Mouse (Mus musculus): ENCODE measurements around the gene Eif4g3. TPM values are rescaled to one million over a fixed set of nuclear protein-coding genes. Genes with fewer than 3 reads are reported as not detected.

Eif4g3 gene
- polyA plus RNA-seq, 1 experiment from 2014 or later, result 60.5 TPM

DNA sequence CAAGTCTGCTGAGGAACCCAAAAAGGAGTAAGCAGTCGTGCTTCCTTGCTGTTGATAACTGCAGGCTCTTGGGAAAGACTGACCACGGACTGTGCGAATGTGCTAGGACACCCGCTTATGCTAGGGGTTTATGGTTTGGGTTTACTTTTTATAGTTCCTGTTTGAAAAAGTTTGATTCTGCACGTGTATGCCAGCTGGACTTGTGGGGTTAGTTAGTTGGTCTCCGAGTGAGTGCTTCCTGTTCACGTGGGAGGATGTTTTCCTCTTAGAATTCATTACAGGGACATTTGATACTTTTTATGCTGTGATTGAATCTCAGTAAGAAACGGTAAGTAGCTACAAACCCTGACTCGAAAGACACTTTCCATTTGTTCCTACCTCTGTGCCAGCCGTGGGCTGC lies 230.8 kb downstream of the Eif4g3 start:
- Histone ChIP-seq H3K27ac (no peak overlapping the region), H3K27me3 (no peaks in the 10 kb centered on the region), H3K4me3 (replicated peaks) (no peak overlapping the region), H3K4me1 (peaks cover 20% of the 10 kb centered on the region), H3K36me3 (replicated peaks) (peaks cover 62% of the 10 kb centered on the region), H3K9ac (no peak overlapping the region), H3K9me3 (no peaks in the 10 kb centered on the region), H3K4me2 (no peak overlapping the region)
- ATAC-seq (ENCODE audit: low FRiP score), result no peak
- WGBS, result 90% methylated on average over 10 of the region's 10 CpGs

DNA sequence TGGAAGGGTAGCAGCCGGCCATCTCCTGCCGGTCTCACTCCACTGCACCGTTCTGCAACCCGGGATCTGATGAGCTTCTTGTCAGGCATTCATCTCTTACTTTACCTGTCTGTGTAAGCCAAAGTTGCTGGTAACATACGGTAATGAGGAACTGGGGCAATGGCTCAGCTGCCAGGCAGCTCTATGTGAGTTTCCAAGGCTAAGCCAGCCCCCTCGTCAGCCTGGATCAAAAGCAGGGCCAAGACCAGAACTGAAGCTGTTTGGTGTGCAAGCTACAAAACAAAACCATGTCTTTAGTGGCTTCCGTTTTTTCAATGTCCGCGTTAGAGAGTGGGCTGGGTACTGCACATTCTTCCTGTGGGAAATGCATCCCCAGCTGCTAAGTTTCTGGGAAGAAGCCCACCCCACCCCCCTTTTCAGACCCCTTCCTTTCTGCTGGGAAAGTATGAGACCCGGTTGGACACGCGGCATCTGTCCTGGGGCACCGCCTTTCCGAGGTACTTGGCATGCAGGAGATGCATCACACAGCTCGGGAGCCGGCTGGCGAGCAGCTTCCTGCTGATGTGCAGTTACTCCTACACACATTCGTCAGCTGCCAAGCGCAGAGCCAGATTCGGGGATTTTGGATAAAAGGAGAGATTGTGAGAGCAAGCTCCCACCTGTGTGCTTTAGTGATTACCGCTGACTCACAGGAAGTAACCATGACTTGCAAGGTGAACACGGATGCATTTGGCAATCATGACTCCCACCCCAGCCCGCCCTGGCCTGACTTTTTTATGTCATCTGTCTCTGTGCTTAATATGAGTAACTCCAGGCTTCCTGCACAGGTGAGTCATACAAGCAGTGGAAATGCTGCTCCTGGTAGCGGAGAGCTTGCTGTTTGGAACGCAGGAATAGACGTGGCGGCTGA lies 254.2 kb downstream of the Eif4g3 start:
- peaks cover 60% of the 10 kb centered on the region for H3K36me3 ChIP-seq (replicated peaks)
- WGBS, result 78% methylated on average over 27 of the region's 27 CpGs
- H3K9ac ChIP-seq, result no peak overlapping the region
- peaks cover 41% of the 10 kb centered on the region for H3K27me3 ChIP-seq
- ATAC-seq (ENCODE audit: low FRiP score), result no peak
- peaks cover 29% of the 10 kb centered on the region for H3K4me1 ChIP-seq
- H3K27ac ChIP-seq, result no peak overlapping the region
- no peaks in the 10 kb centered on the region for H3K9me3 ChIP-seq
- no peak overlapping the region for H3K4me3 ChIP-seq (replicated peaks)
- no peak overlapping the region for H3K4me2 ChIP-seq

DNA sequence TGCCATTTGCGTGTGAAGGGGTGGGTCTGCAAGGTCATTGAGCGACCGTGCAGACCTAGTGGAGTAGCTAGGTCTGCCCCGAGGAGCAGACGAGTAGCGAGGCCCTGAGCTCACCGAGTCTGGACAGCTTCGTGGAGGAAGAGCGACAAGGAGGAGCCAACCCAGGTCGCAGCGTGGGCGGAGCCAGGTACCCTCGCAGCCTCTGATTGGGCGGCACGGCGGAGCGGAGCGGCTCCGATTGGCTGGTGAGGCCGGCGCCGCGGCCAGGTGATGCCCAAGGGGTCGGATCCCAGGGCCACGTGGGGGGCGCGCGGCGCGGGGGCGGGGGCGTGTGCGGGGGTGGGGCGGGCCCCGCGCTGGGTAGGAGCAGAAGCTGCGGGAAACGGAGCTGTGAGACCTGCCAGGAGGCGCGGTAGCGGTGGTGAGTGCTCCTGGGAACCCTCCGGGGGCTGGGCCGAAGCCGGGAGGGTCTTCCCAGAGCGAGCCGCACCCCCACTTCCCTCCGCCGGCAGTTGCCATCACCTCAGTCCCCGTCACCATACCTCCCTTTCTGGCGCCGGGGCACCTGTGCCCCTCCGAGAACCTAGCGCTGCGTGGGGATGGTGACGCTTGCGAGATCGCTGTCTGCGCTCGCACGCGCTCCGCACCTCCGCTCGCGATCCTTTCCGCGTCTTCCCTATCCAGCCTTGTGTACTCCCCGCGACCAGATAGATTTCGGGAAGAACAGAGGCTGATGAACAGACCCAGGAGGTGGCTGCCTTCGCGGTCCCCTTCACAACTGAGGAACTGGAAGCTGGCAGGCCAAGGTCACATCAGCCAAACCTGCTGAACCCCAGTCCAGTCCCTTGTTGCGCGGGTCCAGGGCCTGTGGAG lies 257.5 kb downstream of the Eif4g3 start, which contains the start of the genes Sh2d5 and Kif17:
Sh2d5 (plus strand) TSS at position 316 of the 873 bp plus-strand sequence.
Kif17 (plus strand) TSS at position 348 of the 873 bp plus-strand sequence.
- Histone ChIP-seq H3K4me3 (replicated peaks) (peak within 1 kb of the TSS; percentile 56), H3K9me3 (no peaks in the 10 kb centered on the region), H3K9ac (peak within 1 kb of the TSS; percentile 38), H3K4me2 (peak within 1 kb of the TSS; percentile 94), H3K36me3 (replicated peaks) (peaks cover 26% of the 10 kb centered on the region), H3K4me1 (peaks cover 37% of the 10 kb centered on the region), H3K27me3 (peaks cover 74% of the 10 kb centered on the region), H3K27ac (0 out of 2 replicates have a peak within 1 kb of the TSS, but pooled peaks have one; percentile 6)
- ATAC-seq (ENCODE audit: low FRiP score), result peak; percentile 88
- 1% methylated on average over 58 of the region's 74 CpGs for WGBS

DNA sequence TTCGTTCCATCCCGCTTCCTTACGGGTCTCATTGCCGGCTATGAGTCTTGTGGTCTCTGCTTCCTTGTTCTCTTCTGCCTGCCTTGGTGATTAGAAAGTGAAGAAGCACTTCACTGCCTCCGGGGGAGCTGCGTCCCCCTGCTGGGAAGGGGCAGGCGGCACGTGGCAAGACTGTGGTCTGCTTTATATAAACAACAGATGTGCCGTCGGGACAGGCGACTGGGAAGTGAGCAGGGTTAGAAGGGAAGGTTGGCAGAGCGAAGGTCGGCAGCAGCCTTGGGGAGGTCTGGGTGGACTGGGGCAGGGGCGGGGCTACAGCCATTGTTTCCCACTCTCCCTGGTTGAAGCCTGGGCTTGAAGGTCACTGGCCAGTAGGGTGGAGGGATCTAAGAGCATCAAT lies 259.0 kb downstream of the Eif4g3 start:
- H3K4me1 ChIP-seq, result peaks cover 37% of the 10 kb centered on the region
- H3K4me3 ChIP-seq (replicated peaks), result peak overlapping the region; percentile 21
- peaks cover 11% of the 10 kb centered on the region for H3K36me3 ChIP-seq (replicated peaks)
- H3K27ac ChIP-seq, result peak overlapping the region; percentile 31; the same call in 1 of the 2 replicates
- peak overlapping the region; percentile 94 for H3K4me2 ChIP-seq
- under 1% methylated on average over 14 of the region's 14 CpGs for WGBS
- H3K9ac ChIP-seq, result peak overlapping the region; percentile 36; the same call in 1 of the 2 replicates
- H3K27me3 ChIP-seq, result peaks cover 88% of the 10 kb centered on the region
- peak; percentile 22; the same call in 1 of the 2 replicates for ATAC-seq (ENCODE audit: low FRiP score)
- no peaks in the 10 kb centered on the region for H3K9me3 ChIP-seq

DNA sequence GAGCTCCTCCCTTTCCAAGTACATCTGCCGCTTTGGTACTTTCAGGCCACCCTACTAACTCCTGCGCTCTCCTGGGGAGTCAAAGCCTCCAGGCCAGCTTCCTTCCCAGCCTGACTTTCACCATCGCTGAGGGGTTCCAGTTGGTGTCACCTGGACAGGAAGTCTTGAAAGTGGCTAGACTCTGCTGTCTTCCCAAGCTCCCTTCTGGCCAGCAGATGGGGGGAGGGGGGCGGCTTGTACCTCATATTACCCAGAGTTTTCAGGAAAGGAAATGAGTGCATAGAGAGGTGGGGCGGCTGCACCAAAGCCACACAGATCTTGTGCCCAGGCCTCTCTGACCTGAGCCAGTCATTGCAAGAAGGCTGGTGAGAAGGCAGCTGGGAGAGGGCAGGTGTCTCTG lies 259.4 kb downstream of the Eif4g3 start:
- H3K27me3 ChIP-seq, result peaks cover 92% of the 10 kb centered on the region
- no peak overlapping the region for H3K9ac ChIP-seq
- H3K4me3 ChIP-seq (replicated peaks), result peak overlapping the region; percentile 21
- 8% methylated on average over 5 of the region's 5 CpGs for WGBS
- H3K36me3 ChIP-seq (replicated peaks), result peaks cover 7% of the 10 kb centered on the region
- H3K4me2 ChIP-seq, result peak overlapping the region; percentile 94
- no peak for ATAC-seq (ENCODE audit: low FRiP score)
- H3K9me3 ChIP-seq, result no peaks in the 10 kb centered on the region
- H3K27ac ChIP-seq, result peak overlapping the region; percentile 31; the same call in 1 of the 2 replicates
- peaks cover 37% of the 10 kb centered on the region for H3K4me1 ChIP-seq

DNA sequence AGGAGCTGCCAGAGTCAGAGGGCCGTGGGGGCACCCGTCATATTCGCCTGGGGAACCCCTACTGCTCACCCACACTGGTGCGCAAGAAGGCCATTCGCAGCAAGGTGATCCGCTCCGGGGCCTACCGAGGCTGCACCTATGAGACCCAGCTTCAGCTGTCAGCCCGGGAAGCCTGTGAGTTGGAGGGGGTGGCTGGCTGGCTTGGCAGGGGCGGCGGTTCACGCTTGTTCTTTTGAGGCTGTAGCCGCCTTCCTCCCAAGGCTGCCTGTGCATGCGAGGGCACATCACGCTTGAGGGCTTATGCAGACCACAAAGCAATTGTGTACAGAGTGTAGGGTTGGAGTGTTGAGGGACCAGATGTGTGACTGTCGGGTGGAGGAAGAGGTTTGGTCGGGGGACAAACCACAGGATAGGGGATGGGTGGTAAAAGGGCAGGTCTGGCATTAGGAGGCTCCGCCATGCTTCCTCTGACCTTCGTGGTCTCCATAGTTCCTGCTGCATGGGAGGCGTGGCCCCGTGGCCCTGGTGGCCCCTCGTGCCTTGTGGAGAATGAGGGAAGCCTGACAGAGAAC lies 264.4 kb downstream of the Eif4g3 start:
- ATAC-seq (ENCODE audit: low FRiP score), result no peak
- Histone ChIP-seq H3K27me3 (peaks cover 84% of the 10 kb centered on the region), H3K9ac (no peak overlapping the region), H3K36me3 (replicated peaks) (no peaks in the 10 kb centered on the region), H3K27ac (no peak overlapping the region), H3K9me3 (no peaks in the 10 kb centered on the region), H3K4me2 (no peak overlapping the region), H3K4me3 (replicated peaks) (no peak overlapping the region), H3K4me1 (peaks cover 14% of the 10 kb centered on the region)
- 86% methylated on average over 22 of the region's 22 CpGs for WGBS

Small RNAs within 50 kb of the gene (microRNA-seq; reads per million reads assigned to microRNA genes)
- gene Mir6399, result 4.1 reads per million, percentile 14 among the genes with 10 or more reads in this experiment

Other genes starting within 250 kb of the Eif4g3 start
- 13.1 and 15.5 TPM in 2 replicates for gene Alpl, start 196.6 kb upstream of the Eif4g3 start, polyA plus RNA-seq (2016; fragmentation: Nextera tagmentation; extraction: Ambion mirVana)
- gene Ece1, start 130.8 kb upstream of the Eif4g3 start, polyA plus RNA-seq (2016; fragmentation: Nextera tagmentation; extraction: Ambion mirVana), result 18.3 and 23.4 TPM in 2 replicates
- 214 and 229 TPM in 2 replicates for gene Hp1bp3, start 223.3 kb downstream of the Eif4g3 start, polyA plus RNA-seq (2016; fragmentation: Nextera tagmentation; extraction: Ambion mirVana)